Mouse (Mus musculus) gastrocnemius, adult 2 months (tissue): ENCODE data around the gene Fyn. TPM values are rescaled to one million over a fixed set of nuclear protein-coding genes. Genes with fewer than 3 reads are reported as not detected.
A peak's percentile ranks its signal among the peaks of the same experiment; 100 is the strongest.

Source experiments
- DNase-seq: peaks from one replicate; pipeline ENCODE4 v3.0.0; 2022
- H3K27ac ChIP-seq: fragments of 200-600 bp; 2 replicates; pipeline ENCODE4 v1.8.1; 2022; ENCODE audit warnings: mild to moderate bottlenecking
- H3K4me3 ChIP-seq: fragments of 200-600 bp; 2 replicates; pipeline ENCODE4 v1.8.1; 2022; ENCODE audit warnings: mild to moderate bottlenecking, moderate library complexity
- CTCF ChIP-seq: fragments of 200-600 bp; IDR thresholded peaks from 2 replicates; pipeline ENCODE4 v1.8.1; 2022; ENCODE audit warnings: antibody characterized with exemption, mild to moderate bottlenecking, moderate library complexity
- intact Hi-C: fragments of 180-260 bp; cut with DNase I; formaldehyde crosslinking; loops from one replicate; pipeline ENCODE4 v1.15.1; 2025
- total RNA-seq, 2 experiments: library from RNA; stranded (reverse); gene quantifications; 2 replicates each; pipeline ENCODE4 v1.2.3; 2021

Gene Fyn
- total RNA-seq, 2 experiments from 2014 or later = 7.3 to 12.0 TPM

GRCm38 (mm10) chr10:39501977-39502706 is 133.5 kb downstream of the Fyn start:
- DNase-seq = peak; percentile 81
- intact Hi-C loops = no loop called here
- Histone ChIP-seq H3K4me3 (peak overlapping the region; percentile 32), H3K27ac (peak overlapping the region; percentile 17; the same call in 1 of the 2 replicates)
- no peak for TF ChIP-seq CTCF

GRCm38 (mm10) chr10:39503331-39503730 is 134.7 kb downstream of the Fyn start:
- no peak for DNase-seq
- intact Hi-C loops = no loop called here
- no peak for TF ChIP-seq CTCF

GRCm38 (mm10) chr10:39505007-39505406 is 136.4 kb downstream of the Fyn start:
- Histone ChIP-seq H3K4me3 (no peak overlapping the region), H3K27ac (no peak overlapping the region)
- no peak for DNase-seq
- intact Hi-C loops = no loop called here
- TF ChIP-seq CTCF = no peak

More at GRCm38 (mm10) chr10:39503331-39503730, 134.7 kb downstream of the Fyn start:
- Histone ChIP-seq H3K27ac (no peak overlapping the region), H3K4me3 (no peak overlapping the region)

- H3K4me3 ChIP-seq = no peak overlapping the region
- TF ChIP-seq CTCF = no peak
- DNase-seq = no peak
- intact Hi-C loops = no loop called here
- no peak overlapping the region for H3K27ac ChIP-seq
These were observed 137.0 kb downstream of the Fyn start for GRCm38 (mm10) chr10:39505621-39506020.

- H3K4me3 ChIP-seq = no peak overlapping the region
- peak overlapping the region; percentile 71 for H3K27ac ChIP-seq
- TF ChIP-seq CTCF = no peak
- intact Hi-C loops = no loop called here
- DNase-seq = no peak
These were observed 137.7 kb downstream of the Fyn start for GRCm38 (mm10) chr10:39506353-39506752.

DNA sequence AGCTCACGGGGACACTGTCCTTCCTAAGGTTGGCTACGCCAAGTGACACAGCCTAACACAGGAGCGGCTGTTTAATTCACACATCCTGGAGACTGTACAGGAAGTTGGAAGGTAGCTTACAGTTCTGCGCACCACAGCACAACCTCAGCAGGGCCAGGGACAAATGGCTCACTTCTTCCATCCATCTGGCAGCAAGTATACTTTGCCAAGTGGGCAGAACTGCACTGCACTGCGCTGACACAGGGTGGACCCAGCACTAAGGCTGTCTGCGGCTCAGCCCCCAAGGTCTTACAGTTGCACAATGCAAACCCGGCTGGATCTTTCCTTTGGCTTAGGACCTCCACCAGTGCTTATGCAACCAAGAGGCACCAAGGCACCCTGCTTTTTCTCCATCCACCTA is 138.2 kb downstream of the Fyn start:
- peak overlapping the region; percentile 71 for H3K27ac ChIP-seq
- peak; percentile 70 for DNase-seq
- intact Hi-C loops = no loop called here
- peak; percentile 15; the same call in 1 of the 2 replicates for TF ChIP-seq CTCF
- no peak overlapping the region for H3K4me3 ChIP-seq

DNA sequence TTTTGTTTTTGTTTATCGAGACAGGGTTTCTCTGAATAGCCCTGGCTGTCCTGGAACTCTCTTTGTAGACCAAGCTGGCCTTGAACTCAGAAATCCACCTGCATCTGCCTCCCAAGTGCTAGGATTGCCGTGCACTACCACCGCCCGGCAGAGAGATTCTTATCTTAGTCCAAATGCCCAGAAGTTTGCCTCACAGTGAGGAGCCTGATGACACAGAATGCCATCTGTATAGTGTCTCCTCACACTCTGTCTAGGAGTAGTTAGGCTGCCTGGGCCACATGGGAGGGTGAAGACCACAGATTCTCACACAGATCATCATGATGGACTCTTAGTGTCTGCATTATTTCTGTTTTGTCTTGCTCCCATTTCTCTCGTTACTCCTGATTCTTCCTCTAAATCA is 140.1 kb downstream of the Fyn start:
- H3K4me3 ChIP-seq = no peak overlapping the region
- intact Hi-C loops = no loop called here
- no peak for DNase-seq
- TF ChIP-seq CTCF = no peak
- peak overlapping the region; percentile 40; the same call in 1 of the 2 replicates for H3K27ac ChIP-seq

- Histone ChIP-seq H3K27ac (peak overlapping the region; percentile 56), H3K4me3 (no peak overlapping the region)
- no peak for DNase-seq
- TF ChIP-seq CTCF = no peak
- intact Hi-C loops = no loop called here
These were observed 141.3 kb downstream of the Fyn start for GRCm38 (mm10) chr10:39509937-39510336.

DNA sequence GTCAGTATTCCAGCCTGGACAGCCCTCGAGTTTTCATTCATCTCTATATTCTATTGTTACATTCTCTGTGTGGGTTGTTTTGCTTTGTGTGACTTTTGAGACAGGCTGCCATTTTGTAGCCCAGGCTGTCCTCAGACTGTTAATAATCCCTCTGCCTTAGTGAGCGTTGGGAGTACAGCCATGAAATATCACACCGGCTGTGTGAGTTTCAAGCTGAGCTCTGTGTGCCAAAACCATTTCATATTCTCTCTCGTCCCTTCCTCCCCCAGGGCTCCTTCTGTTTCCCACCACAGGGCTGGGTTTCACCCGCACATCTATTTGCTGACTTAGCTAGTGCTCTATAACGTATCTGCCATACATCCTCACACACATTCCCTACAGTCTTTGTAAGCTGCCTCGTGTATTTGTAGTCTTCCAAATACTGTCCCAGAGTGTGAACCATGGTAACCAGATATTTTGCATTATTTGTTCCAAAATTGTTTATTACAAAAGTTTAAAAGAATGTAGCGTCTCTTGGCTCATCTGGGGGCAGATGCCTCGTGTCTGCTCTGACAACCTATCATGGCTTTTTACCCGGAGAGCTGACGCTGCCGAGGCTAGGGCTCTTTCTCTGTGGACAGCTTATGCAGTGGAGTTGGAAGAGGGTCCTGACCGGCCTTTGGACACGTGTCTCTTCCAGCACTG is 144.1 kb downstream of the Fyn start:
- H3K27ac ChIP-seq = peak overlapping the region; percentile 56
- no peak for TF ChIP-seq CTCF
- intact Hi-C loops = no loop called here
- DNase-seq = peak; percentile 45
- H3K4me3 ChIP-seq = no peak overlapping the region

DNA sequence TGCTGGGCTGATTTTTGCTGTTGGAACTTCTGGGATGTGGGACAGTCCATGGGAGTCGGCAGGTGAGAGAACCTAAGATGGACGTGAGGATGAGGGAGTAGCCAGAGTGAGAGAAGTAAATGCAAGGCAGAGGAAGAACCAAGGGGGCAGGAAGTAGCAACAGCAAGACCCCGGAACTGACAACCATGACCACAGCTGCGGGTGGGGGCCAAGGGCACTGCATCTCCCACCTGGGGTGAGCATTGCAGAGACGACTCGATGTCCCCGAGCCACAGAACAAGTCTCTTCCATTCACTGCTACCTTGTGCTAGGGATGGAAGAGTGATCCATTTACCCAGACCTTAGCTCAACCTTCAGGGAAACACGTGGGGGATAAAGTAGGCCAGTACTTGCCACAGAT is 146.3 kb downstream of the Fyn start:
- intact Hi-C loops = loop anchor here (5.0 kb wide), 1 partner anchor 143 kb away; no protein-coding TSS in a partner anchor
- Histone ChIP-seq H3K27ac (no peak overlapping the region), H3K4me3 (no peak overlapping the region)
- no peak for TF ChIP-seq CTCF
- no peak for DNase-seq

- no peak for DNase-seq
- no peak overlapping the region for H3K4me3 ChIP-seq
- no peak for TF ChIP-seq CTCF
- intact Hi-C loops = loop anchor here (5.0 kb wide), 1 partner anchor 144 kb away; no protein-coding TSS in a partner anchor
- peak overlapping the region; percentile 84 for H3K27ac ChIP-seq
These were observed 148.0 kb downstream of the Fyn start for GRCm38 (mm10) chr10:39516541-39517133.

DNA sequence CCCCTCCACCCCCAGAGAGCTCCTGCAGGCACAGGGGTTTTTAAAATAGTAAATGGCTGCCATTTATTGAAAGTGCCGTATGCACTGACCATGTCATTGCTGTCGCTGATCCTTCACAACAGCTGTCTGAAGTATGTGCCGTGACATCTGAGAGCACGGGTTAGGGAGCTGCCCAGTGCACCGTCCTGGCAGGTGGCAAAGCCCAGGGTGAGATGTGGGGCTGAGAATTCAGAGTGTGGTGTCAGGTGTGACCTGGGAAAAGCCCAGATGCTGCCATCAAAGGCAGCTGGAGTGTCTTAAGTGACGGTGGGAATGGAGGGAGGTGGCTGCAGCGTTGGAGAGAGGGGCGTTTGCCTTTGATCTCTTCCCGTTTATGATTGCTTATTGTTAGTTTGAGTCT is 148.7 kb downstream of the Fyn start:
- DNase-seq = peak; percentile 87
- peak overlapping the region; percentile 84 for H3K27ac ChIP-seq
- TF ChIP-seq CTCF = no peak
- peak overlapping the region; percentile 24; the same call in 1 of the 2 replicates for H3K4me3 ChIP-seq
- intact Hi-C loops = loop anchor here (5.0 kb wide), 1 partner anchor 145 kb away; no protein-coding TSS in a partner anchor

- Histone ChIP-seq H3K27ac (peak overlapping the region; percentile 84; the same call in 1 of the 2 replicates), H3K4me3 (no peak overlapping the region)
- intact Hi-C loops = loop anchor here (5.0 kb wide), 1 partner anchor 146 kb away; no protein-coding TSS in a partner anchor
- no peak for DNase-seq
- TF ChIP-seq CTCF = no peak
These were observed 149.6 kb downstream of the Fyn start for GRCm38 (mm10) chr10:39518232-39518631.
